Mouse (Mus musculus) lung, postnatal 14 days (tissue): Measurements from ENCODE around the gene Ube2o.
A peak's percentile ranks its signal among the peaks of the same experiment; 100 is the strongest.
"Not testable (repeated sequence)": the region's sequence is repeated elsewhere in the genome, so short reads cannot be mapped to it uniquely, and the experiment has no call there.

Source experiments
- DNase-seq: peaks from one replicate; pipeline ENCODE4 v3.0.0; 2021

The Ube2o gene

DNA sequence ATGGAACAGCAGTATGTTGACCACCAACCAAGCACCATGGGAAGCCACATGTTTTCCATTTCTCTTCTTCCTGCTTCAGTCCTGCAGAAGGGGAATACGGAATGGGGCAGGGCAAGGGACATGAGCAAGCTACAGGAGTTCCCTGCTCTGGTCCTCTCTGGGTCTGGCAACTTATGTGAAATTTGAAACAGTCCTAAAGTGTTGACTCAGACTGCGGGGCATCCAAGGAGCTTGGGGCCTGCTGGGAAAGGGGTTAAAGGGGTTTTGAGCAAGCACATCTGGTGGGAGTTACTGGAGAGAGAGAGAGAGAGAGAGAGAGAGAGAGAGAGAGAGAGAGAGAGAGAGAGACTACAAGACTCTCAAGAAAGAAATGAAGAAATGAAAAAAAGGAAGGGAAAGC, 72.6 kb downstream of the Ube2o start:
- DNase-seq: no peak

- DNase-seq: no peak
Observed at GRCm38 (mm10) chr11:116506151-116506875, 74.9 kb downstream of the Ube2o start.

- no peak for DNase-seq
Observed at GRCm38 (mm10) chr11:116505573-116505972, 75.7 kb downstream of the Ube2o start.

DNA sequence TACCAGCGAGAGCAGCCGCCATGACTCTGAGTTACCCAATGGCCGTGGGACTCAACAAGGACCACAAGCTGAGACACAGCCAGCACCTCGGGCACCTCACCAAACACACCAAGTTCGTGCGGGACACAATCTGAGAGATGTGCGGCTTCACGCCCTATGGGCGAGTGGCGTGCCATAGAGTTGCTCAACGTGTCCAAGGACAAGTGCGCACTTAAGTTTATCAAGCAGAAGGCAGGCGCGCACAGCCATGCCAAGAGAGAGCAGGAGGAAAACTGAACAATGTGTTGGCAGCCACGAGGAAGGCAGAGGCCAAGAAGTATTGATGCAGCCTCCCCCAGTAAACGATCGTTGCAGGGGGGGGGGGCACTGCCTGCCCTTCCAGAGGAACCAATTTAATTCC, 76.7 kb downstream of the Ube2o start:
- peak; percentile 34 for DNase-seq

DNA sequence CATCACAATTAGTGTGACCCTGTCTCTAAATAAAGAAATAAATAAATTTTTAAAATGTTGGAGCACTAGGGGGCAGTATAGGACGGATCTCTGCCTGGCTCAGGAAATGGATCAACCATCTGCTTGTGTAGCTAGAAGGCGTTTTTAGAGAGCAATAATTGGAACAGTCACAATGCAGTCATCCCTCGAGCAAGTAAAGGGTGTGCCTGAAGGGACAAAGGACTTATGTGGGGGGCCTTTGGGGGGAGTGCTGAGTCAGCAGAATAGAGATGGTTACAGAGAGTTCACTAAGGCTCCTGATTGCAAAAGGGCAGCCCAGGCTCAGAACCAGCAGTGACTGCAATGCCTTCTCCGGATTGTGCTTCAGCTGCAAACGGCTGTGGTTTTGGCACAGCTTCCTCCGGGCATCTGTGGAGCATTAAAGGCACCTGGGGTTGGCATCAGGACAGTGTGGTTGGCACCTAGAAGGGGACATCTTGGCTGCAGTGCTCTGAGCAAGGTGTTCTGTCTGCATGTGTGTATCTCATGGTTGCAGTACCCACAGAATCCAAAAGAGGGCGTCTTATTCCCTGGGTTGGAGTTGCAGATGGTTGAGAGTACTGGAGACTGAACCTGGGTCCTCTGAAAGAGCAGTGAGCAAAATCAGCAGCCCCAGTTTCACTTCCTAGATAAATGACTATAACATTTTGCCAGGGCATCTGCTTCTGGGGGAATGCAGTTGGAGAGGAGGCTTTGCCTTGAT, 80.1 kb downstream of the Ube2o start:
- peak; percentile 46 for DNase-seq

GRCm38 (mm10) chr11:116499018-116499417, 82.2 kb downstream of the Ube2o start:
- no peak for DNase-seq

- no peak for DNase-seq
Observed at GRCm38 (mm10) chr11:116498596-116498995, 82.7 kb downstream of the Ube2o start.

GRCm38 (mm10) chr11:116497313-116497712, 83.9 kb downstream of the Ube2o start:
- no peak for DNase-seq

DNA sequence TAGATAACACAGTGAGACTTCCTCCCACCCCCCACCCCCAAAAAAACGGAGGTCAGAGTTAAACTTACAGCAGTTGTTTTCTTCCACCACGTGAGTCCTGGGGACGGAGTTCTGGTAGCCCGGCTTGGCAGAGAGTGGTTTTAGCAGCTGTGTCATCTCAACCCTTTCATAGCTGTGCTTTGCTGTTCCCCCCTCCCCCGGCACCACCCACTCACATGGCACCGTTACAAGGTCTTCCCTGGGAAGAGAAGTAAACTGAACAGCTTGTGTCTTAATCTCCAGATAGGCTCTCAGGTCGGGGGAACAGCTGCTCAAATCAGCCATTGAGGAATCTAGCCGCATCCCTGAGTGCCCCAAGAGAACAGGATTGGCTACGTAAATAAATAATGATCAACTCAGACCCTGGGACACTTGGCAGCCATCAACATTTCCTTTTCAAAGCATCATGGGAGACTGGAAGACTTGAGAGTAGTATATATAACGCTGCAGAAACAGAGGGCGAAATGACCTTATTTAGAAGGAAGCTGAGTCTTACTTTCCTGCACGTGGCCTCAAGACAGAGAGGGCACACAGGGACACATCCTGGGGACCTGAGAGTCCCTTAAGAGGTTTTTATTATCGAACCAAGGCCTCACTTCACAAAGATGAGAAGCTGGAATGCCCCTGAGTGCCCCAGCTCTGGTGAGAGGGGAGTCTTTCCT, 86.6 kb downstream of the Ube2o start:
- DNase-seq: peak; percentile 77

- peak; percentile 66 for DNase-seq
Observed at GRCm38 (mm10) chr11:116493795-116494252, 87.4 kb downstream of the Ube2o start, which contains the start of gene Prpsap1. TSS of gene Prpsap1 (minus strand) at chr11:116494202.

GRCm38 (mm10) chr11:116493191-116493590, 88.1 kb downstream of the Ube2o start:
- DNase-seq: no peak

- not testable (repeated sequence) for DNase-seq
Observed at GRCm38 (mm10) chr11:116492507-116492906, 88.7 kb downstream of the Ube2o start.

DNA sequence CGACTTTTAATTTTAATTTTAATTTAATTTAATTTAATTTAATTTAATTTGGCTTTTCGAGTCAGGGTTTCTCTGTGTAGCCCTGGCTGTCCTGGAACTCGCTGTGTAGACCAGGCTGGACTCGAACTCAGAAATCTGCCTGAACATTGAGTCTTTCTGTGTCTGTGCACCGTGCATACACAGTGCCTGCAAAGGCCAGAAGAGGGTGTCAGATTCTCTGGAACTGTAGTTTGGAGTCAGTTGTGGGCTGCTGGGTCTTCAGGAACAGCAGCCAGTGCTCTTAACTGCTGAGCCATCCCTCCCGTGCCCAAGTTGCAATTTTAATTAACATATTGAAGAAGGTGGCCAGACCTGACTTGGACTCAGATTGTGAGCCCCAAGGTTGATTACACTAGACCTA, 89.9 kb downstream of the Ube2o start:
- no peak for DNase-seq

GRCm38 (mm10) chr11:116490232-116491107, 90.8 kb downstream of the Ube2o start:
- DNase-seq: peak; percentile 90

GRCm38 (mm10) chr11:116489771-116490231, 91.4 kb downstream of the Ube2o start:
- no peak for DNase-seq

- DNase-seq: no peak
Observed at GRCm38 (mm10) chr11:116488693-116489375, 92.4 kb downstream of the Ube2o start.

DNA sequence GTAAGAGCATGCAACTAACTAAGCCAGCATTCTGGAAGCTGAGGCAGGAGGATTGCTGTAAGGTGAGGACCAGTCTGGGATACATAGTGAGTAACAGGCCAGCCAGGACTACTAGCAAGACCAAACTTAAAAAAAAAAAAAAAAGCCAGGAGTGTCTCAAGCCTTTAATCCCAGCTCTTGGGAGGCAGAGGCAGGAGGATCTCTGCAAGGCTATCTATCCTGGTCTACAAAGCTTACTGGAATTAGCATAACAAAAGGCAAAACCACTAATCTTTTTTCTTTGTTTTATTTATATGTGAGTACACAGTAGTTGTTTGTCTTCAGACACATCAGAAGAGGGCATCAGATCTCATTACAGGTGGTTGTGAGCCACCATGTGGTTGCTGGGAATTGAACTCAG, 93.0 kb downstream of the Ube2o start:
- no peak for DNase-seq
